Mouse (Mus musculus): ENCODE measurements at regions not wholly inside any gene's neighbourhood (a gene's known extent, or its start where the extent isn't known, plus 50 kb on each side); places are given as distances from the start of the nearest gene placed in this dataset. TPM values are rescaled to one million over a fixed set of nuclear protein-coding genes. Genes with fewer than 3 reads are reported as not detected.

Small RNAs in the stretch of these regions (microRNA-seq; reads per million reads assigned to microRNA genes)
- not detected for gene Gm27847
